Mouse (Mus musculus): ENCODE measurements around the gene Clstn1.

DNA sequence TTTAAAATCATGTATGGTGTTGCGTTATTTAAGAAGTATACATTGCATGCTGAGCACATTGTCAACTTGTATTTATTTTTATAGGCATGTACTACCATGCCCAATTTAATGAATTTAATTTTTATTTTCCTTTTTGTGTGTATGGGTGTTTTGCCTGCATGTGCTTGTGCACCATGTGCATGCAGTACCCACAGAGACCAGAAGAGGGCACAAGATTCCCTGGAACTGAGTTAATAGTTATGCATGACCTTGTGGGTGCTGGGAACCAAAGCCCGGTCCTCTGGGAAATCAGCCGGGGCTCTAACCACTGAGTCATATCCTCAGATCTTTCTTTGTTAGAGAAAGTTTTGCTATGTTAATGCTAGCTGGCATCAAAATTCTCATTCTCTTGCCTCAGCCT, 28.6 kb downstream of the Clstn1 start:
- TF ChIP-seq CTCF (IDR thresholded peaks at IDR 0.05; ENCODE audit: low read depth): no peak
- no peak for TF ChIP-seq EP300 (IDR thresholded peaks at IDR 0.05; ENCODE audit: low read depth)
